Mouse (Mus musculus) kidney, adult 2 months (tissue): ENCODE results near the gene Rcan2. TPM values are rescaled to one million over a fixed set of nuclear protein-coding genes. Genes with fewer than 3 reads are reported as not detected.

ENCODE experiments used
- DNase-seq: peaks from one replicate; pipeline ENCODE4 v3.0.0; 2021
- H3K27ac ChIP-seq: fragments of 200-500 bp; 2 replicates; pipeline ENCODE4 v1.5.1; 2012; ENCODE audit warnings: low read depth, low read length, control low read depth, inconsistent platforms; ENCODE audit not compliant: insufficient read depth
- H3K27me3 ChIP-seq: fragments of 200-500 bp; replicated peaks from 2 replicates; pipeline ENCODE4 v1.6.1; 2012; ENCODE audit warnings: mild to moderate bottlenecking, moderate library complexity, low read length, inconsistent platforms; ENCODE audit not compliant: control insufficient read depth, insufficient read depth
- H3K36me3 ChIP-seq: fragments of 200-500 bp; 2 replicates; pipeline ENCODE4 v1.6.1; 2012; ENCODE audit warnings: mild to moderate bottlenecking, moderate library complexity, low read length, inconsistent platforms; ENCODE audit not compliant: control insufficient read depth, insufficient read depth
- H3K4me1 ChIP-seq: fragments of 200-500 bp; 2 replicates; pipeline ENCODE4 v1.6.1; 2011; ENCODE audit warnings: low read length; ENCODE audit not compliant: control insufficient read depth, insufficient read depth
- H3K4me3 ChIP-seq: fragments of 200-500 bp; 2 replicates; pipeline ENCODE4 v1.5.1; 2011; ENCODE audit warnings: mild to moderate bottlenecking, low read depth, low read length, control low read depth; ENCODE audit not compliant: insufficient read depth
- CTCF ChIP-seq: fragments of 200-500 bp; conservative IDR thresholded peaks from 2 replicates; pipeline ENCODE4 v1.5.1; 2011; ENCODE audit warnings: low read depth, mild to moderate bottlenecking, control low read depth, low read length, moderate library complexity, mixed read lengths; ENCODE audit not compliant: insufficient read depth, insufficient read length
- POLR2A ChIP-seq: fragments of 200-500 bp; IDR thresholded peaks from one replicate; pipeline ENCODE4 v1.6.1; 2011; ENCODE audit warnings: low read depth, low read length, control low read depth
- WGBS: fragments of 180-500 bp; shearing (Covaris S2); methylation state at CpG from one replicate; pipeline ENCODE4 v1.1.7; 2018; 5-methylcytosine and 5-hydroxymethylcytosine counted together
- polyA plus RNA-seq: library from polyadenylated mRNA; depleted of rRNA; stranded (reverse); fragments of >200 nt; gene quantifications from 2 replicates; pipeline ENCODE4 v1.2.3, GENCODE M21; 2012

Gene Rcan2
- polyA plus RNA-seq, 1 experiment: 18.3 TPM

- Histone ChIP-seq H3K4me1 (no peaks in the 10 kb centered on the region), H3K27me3 (no peaks in the 10 kb centered on the region), H3K4me3 (no peak overlapping the region), H3K27ac (no peak overlapping the region), H3K36me3 (no peaks in the 10 kb centered on the region)
- WGBS: 57% methylated on average over 5 of the region's 5 CpGs
- TF ChIP-seq POLR2A (no peak), CTCF (no peak)
- DNase-seq: peak; percentile 2
Measured at GRCm38 (mm10) chr17:43989334-43989945, 188.3 kb downstream of the Rcan2 start.

GRCm38 (mm10) chr17:43990957-43991383 lies 189.8 kb downstream of the Rcan2 start:
- Histone ChIP-seq H3K27me3 (no peaks in the 10 kb centered on the region), H3K4me3 (no peak overlapping the region), H3K27ac (no peak overlapping the region), H3K4me1 (no peaks in the 10 kb centered on the region), H3K36me3 (no peaks in the 10 kb centered on the region)
- DNase-seq: no peak
- 62% methylated on average over 10 of the region's 10 CpGs for WGBS
- TF ChIP-seq CTCF (no peak), POLR2A (no peak)

- no peak for DNase-seq
- H3K4me3 ChIP-seq: no peak overlapping the region
- TF ChIP-seq POLR2A (no peak), CTCF (no peak)
- H3K27me3 ChIP-seq: no peaks in the 10 kb centered on the region
- no peaks in the 10 kb centered on the region for H3K4me1 ChIP-seq
- H3K36me3 ChIP-seq: no peaks in the 10 kb centered on the region
- no peak overlapping the region for H3K27ac ChIP-seq
- WGBS: 30% methylated on average over 4 of the region's 4 CpGs
Measured at GRCm38 (mm10) chr17:43994080-43994479, 192.9 kb downstream of the Rcan2 start.

GRCm38 (mm10) chr17:43997514-43997913 lies 196.4 kb downstream of the Rcan2 start:
- no peak overlapping the region for H3K4me3 ChIP-seq
- no peaks in the 10 kb centered on the region for H3K4me1 ChIP-seq
- no peak for TF ChIP-seq CTCF
- no peak for TF ChIP-seq POLR2A
- no peaks in the 10 kb centered on the region for H3K36me3 ChIP-seq
- H3K27me3 ChIP-seq: no peaks in the 10 kb centered on the region
- 85% methylated on average over 7 of the region's 7 CpGs for WGBS
- no peak overlapping the region for H3K27ac ChIP-seq
- DNase-seq: no peak

GRCm38 (mm10) chr17:43998095-43998494 lies 196.9 kb downstream of the Rcan2 start:
- H3K27me3 ChIP-seq: no peaks in the 10 kb centered on the region
- WGBS: 95% methylated on average over 6 of the region's 6 CpGs
- no peak for DNase-seq
- H3K36me3 ChIP-seq: no peaks in the 10 kb centered on the region
- no peak for TF ChIP-seq CTCF
- TF ChIP-seq POLR2A: no peak
- no peak overlapping the region for H3K4me3 ChIP-seq
- H3K4me1 ChIP-seq: no peaks in the 10 kb centered on the region
- no peak overlapping the region for H3K27ac ChIP-seq

GRCm38 (mm10) chr17:44004401-44004800 lies 203.2 kb downstream of the Rcan2 start:
- H3K4me1 ChIP-seq: no peaks in the 10 kb centered on the region
- TF ChIP-seq CTCF (no peak), POLR2A (no peak)
- H3K4me3 ChIP-seq: no peak overlapping the region
- H3K36me3 ChIP-seq: no peaks in the 10 kb centered on the region
- no peaks in the 10 kb centered on the region for H3K27me3 ChIP-seq
- H3K27ac ChIP-seq: no peak overlapping the region
- 80% methylated on average over 2 of the region's 2 CpGs for WGBS
- DNase-seq: no peak

GRCm38 (mm10) chr17:44007411-44007810 lies 206.3 kb downstream of the Rcan2 start:
- no peaks in the 10 kb centered on the region for H3K27me3 ChIP-seq
- no peaks in the 10 kb centered on the region for H3K36me3 ChIP-seq
- no peak for TF ChIP-seq CTCF
- no peak for TF ChIP-seq POLR2A
- H3K4me1 ChIP-seq: no peaks in the 10 kb centered on the region
- H3K27ac ChIP-seq: no peak overlapping the region
- 90% methylated on average over 2 of the region's 2 CpGs for WGBS
- no peak for DNase-seq
- H3K4me3 ChIP-seq: no peak overlapping the region

GRCm38 (mm10) chr17:44011917-44012316 lies 210.8 kb downstream of the Rcan2 start:
- no peak for TF ChIP-seq POLR2A
- TF ChIP-seq CTCF: no peak
- no peak for DNase-seq
- no peaks in the 10 kb centered on the region for H3K27me3 ChIP-seq
- H3K4me3 ChIP-seq: no peak overlapping the region
- no peak overlapping the region for H3K27ac ChIP-seq
- 64% methylated on average over 4 of the region's 4 CpGs for WGBS
- H3K4me1 ChIP-seq: no peaks in the 10 kb centered on the region
- no peaks in the 10 kb centered on the region for H3K36me3 ChIP-seq
